Mouse (Mus musculus) liver, adult 2 months (tissue): Measurements from ENCODE around the gene Pramef20.

Source experiments
- CTCF ChIP-seq: fragments of 200-500 bp; IDR thresholded peaks from 2 replicates; pipeline ENCODE4 v1.5.1; 2011; ENCODE audit warnings: low read depth, low read length, control low read depth
- POLR2A ChIP-seq: fragments of 200-500 bp; IDR thresholded peaks from 2 replicates; pipeline ENCODE4 v1.6.1; 2011; ENCODE audit warnings: low read length, control low read depth; ENCODE audit not compliant: insufficient read depth; ENCODE audit errors: extremely low read depth

- TF ChIP-seq CTCF: no peak
- no peak for TF ChIP-seq POLR2A
Measured at GRCm38 (mm10) chr4:144406261-144406660, 28.5 kb upstream of the Pramef20 start.
